Mouse (Mus musculus): ENCODE measurements at regions not wholly inside any gene's neighbourhood (a gene's known extent, or its start where the extent isn't known, plus 50 kb on each side); places are given as distances from the start of the nearest gene placed in this dataset.

DNA sequence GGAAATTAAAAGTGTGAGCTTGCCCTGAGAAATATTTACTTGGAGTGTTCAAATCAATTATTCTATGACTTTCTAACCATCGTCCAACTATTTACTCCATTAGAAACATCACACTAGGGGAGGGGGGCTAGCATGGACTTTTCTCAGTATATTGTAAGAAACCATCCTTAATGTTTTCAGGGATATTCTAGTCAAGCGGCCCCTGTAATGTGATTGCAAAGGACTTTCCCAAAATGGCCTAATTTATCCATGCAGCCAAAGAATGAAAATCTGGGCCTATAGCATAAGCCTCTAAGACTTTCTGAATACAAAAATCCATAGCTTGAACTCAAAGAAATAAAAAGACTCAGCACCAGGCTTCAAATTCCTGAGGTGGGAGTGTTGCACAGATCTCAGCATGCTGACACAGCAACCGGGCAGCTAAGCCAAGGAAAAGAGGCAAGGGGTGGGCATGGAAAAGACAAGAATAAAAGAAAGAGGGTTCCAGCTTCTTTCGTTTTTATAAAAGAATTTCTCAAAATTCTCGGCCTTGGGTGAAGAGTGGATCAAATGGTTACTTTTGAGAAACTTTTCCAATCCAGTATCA lies 163.6 kb upstream of the Cited2 start:
- TF ChIP-seq POLR2A (IDR thresholded peaks at IDR 0.05; ENCODE audit: insufficient read depth, low read length): no peak
- TF ChIP-seq CTCF (IDR thresholded peaks at IDR 0.05; ENCODE audit: low read depth, low read length): no peak

All from ES-Bruce4 (cell line).